Mouse (Mus musculus): ENCODE results near the gene Dennd4a. TPM values are rescaled to one million over a fixed set of nuclear protein-coding genes. Genes with fewer than 3 reads are reported as not detected.

The Dennd4a gene
- total and polyA plus RNA-seq, 3 experiments = 22.6 to 41.1 (median 37.1) TPM

GRCm38 (mm10) chr9:64940731-64941346, 129.7 kb downstream of the Dennd4a start:
- Histone ChIP-seq H3K27me3 (replicated peaks) (peaks cover 16% of the 10 kb centered on the region), H3K4me3 (replicated peaks in 1 of 3; ENCODE audit: low read depth in 2 of 3, low read length in 2 of 3, poor library complexity in 1 of 3) (no peak overlapping the region), H3K9me3 (replicated peaks; ENCODE audit: low read length) (no peaks in the 10 kb centered on the region), H3K4me2 (ENCODE audit: insufficient read depth, low read depth, poor library complexity, severe bottlenecking) (no peak overlapping the region), H3K27ac (ENCODE audit: insufficient read depth, low read depth) (no peak overlapping the region), H3K4me1 (ENCODE audit: control insufficient read depth in 1 of 2, insufficient read depth in 2 of 2) (peaks cover 5% of the 10 kb centered on the region in 2 experiments; a peak in 2 of 4 replicates), H3K36me3 (replicated peaks in 1 of 2; ENCODE audit: control insufficient read depth in 1 of 2, insufficient read depth in 1 of 2, low read length in 1 of 2) (no peaks in the 10 kb centered on the region), H3K9ac (ENCODE audit: insufficient read depth, low read depth) (no peak overlapping the region), H3K79me2 (replicated peaks; ENCODE audit: control insufficient read depth, extremely low read depth, insufficient read depth, poor library complexity, severe bottlenecking) (no peaks in the 10 kb centered on the region)
- in situ Hi-C loops (cut with MboI; ENCODE audit: low pct_ligation_motif_present, low pct_unique_long_range_greater_than_20kb, low sequenced_read_pairs) = loop anchor here (25.0 kb wide), 1 partner anchor 629 kb away; no protein-coding TSS in a partner anchor
- TF ChIP-seq JUND (conservative IDR thresholded peaks at IDR 0.05; ENCODE audit: low read depth, low read length) (no peak), USF1 (IDR thresholded peaks at IDR 0.05; ENCODE audit: low read depth, low read length) (no peak), SIN3A (IDR thresholded peaks at IDR 0.05; ENCODE audit: low read length) (no peak), ZKSCAN1 (IDR thresholded peaks at IDR 0.05; ENCODE audit: borderline replicate concordance, low read depth, low read length) (no peak), CHD2 (IDR thresholded peaks at IDR 0.05; ENCODE audit: low read length) (no peak), RAD21 (IDR thresholded peaks at IDR 0.05; ENCODE audit: low read depth, low read length) (no peak), E2F4 (IDR thresholded peaks at IDR 0.05; ENCODE audit: insufficient replicate concordance, low read depth, low read length) (no peak)
- dilution Hi-C loops (cut with MboI; ENCODE audit: extremely low pct_ligation_motif_present, extremely low pct_unique_long_range_greater_than_20kb, low sequenced_read_pairs) = no loop called here
- DNase-seq (ENCODE audit: extremely low read depth) = no peak

- TF ChIP-seq USF1 (IDR thresholded peaks at IDR 0.05; ENCODE audit: low read depth, low read length) (no peak), MXI1 (IDR thresholded peaks at IDR 0.05; ENCODE audit: low read depth, low read length) (no peak), ZNF384 (IDR thresholded peaks at IDR 0.05; ENCODE audit: low read depth, low read length) (no peak), BHLHE40 (IDR thresholded peaks at IDR 0.05; ENCODE audit: low read depth, low read length) (no peak), ELF1 (IDR thresholded peaks at IDR 0.05; ENCODE audit: low read depth, low read length) (no peak), TCF12 (IDR thresholded peaks at IDR 0.05; ENCODE audit: low read depth, low read length) (no peak), MAFK (IDR thresholded peaks at IDR 0.05; ENCODE audit: insufficient replicate concordance, low read length) (no peak), CTCF (conservative IDR thresholded peaks at IDR 0.05 in 1 of 2, IDR thresholded peaks at IDR 0.05 in 1 of 2; ENCODE audit: low read depth in 2 of 2, low read length in 2 of 2) (no peak), MAX (IDR thresholded peaks at IDR 0.05; ENCODE audit: low read length) (no peak), CHD2 (IDR thresholded peaks at IDR 0.05; ENCODE audit: low read length) (no peak), KAT2A (IDR thresholded peaks at IDR 0.05; ENCODE audit: insufficient replicate concordance, low read length) (no peak), RAD21 (IDR thresholded peaks at IDR 0.05; ENCODE audit: low read depth, low read length) (no peak), SMC3 (IDR thresholded peaks at IDR 0.05; ENCODE audit: low read depth, low read length) (no peak), MYC (IDR thresholded peaks at IDR 0.05; ENCODE audit: low read depth, low read length) (no peak), POLR2AphosphoS2 (IDR thresholded peaks at IDR 0.05; ENCODE audit: low read depth, low read length) (no peak), E2F4 (IDR thresholded peaks at IDR 0.05; ENCODE audit: insufficient replicate concordance, low read depth, low read length) (no peak), UBTF (IDR thresholded peaks at IDR 0.05; ENCODE audit: low read depth, low read length) (no peak), NRF1 (IDR thresholded peaks at IDR 0.05; ENCODE audit: low read depth, low read length) (no peak), TBP (conservative IDR thresholded peaks at IDR 0.05; ENCODE audit: low read depth, low read length) (no peak), CHD1 (IDR thresholded peaks at IDR 0.05; ENCODE audit: low read depth, low read length) (no peak)
- H3K9ac ChIP-seq (ENCODE audit: insufficient read depth, low read depth) = no peak overlapping the region
- H3K4me2 ChIP-seq (ENCODE audit: insufficient read depth, low read depth, poor library complexity, severe bottlenecking) = no peak overlapping the region
- dilution Hi-C loops (cut with MboI; ENCODE audit: extremely low pct_ligation_motif_present, extremely low pct_unique_long_range_greater_than_20kb, low sequenced_read_pairs) (no loop called here), in situ Hi-C loops (cut with MboI; ENCODE audit: low pct_ligation_motif_present, low pct_unique_long_range_greater_than_20kb, low sequenced_read_pairs) (loop anchor here (25.0 kb wide), 1 partner anchor 629 kb away; no protein-coding TSS in a partner anchor)
- H3K9me3 ChIP-seq (replicated peaks; ENCODE audit: low read length) = no peaks in the 10 kb centered on the region
- H3K79me2 ChIP-seq (replicated peaks; ENCODE audit: control insufficient read depth, extremely low read depth, insufficient read depth, poor library complexity, severe bottlenecking) = no peaks in the 10 kb centered on the region
- no peak for DNase-seq (ENCODE audit: extremely low read depth)
- H3K4me1 ChIP-seq (ENCODE audit: control insufficient read depth in 1 of 2, insufficient read depth in 2 of 2) = no peaks in the 10 kb centered on the region
- no peak overlapping the region for H3K27ac ChIP-seq (ENCODE audit: insufficient read depth, low read depth)
- no peaks in the 10 kb centered on the region for H3K36me3 ChIP-seq (replicated peaks in 1 of 2; ENCODE audit: control insufficient read depth in 1 of 2, insufficient read depth in 1 of 2, low read length in 1 of 2)
- no peak overlapping the region for H3K4me3 ChIP-seq (replicated peaks in 1 of 3; ENCODE audit: low read depth in 2 of 3, low read length in 2 of 3, poor library complexity in 1 of 3)
- peaks cover 22% of the 10 kb centered on the region for H3K27me3 ChIP-seq (replicated peaks)
Observed at GRCm38 (mm10) chr9:64941650-64942049, 130.5 kb downstream of the Dennd4a start.

Data from CH12.LX (cell line).